Mouse (Mus musculus) stomach, postnatal 0 days (tissue): ENCODE results near the gene Sema4b.

Source experiments
- CTCF ChIP-seq: IDR thresholded peaks from 2 replicates; pipeline ENCODE4 v1.5.1; 2016; ENCODE audit warnings: antibody characterized with exemption, low read depth, mild to moderate bottlenecking, moderate library complexity
- EP300 ChIP-seq: optimal IDR thresholded peaks from 2 replicates; pipeline ENCODE3; 2016; ENCODE audit warnings: antibody characterized with exemption

DNA sequence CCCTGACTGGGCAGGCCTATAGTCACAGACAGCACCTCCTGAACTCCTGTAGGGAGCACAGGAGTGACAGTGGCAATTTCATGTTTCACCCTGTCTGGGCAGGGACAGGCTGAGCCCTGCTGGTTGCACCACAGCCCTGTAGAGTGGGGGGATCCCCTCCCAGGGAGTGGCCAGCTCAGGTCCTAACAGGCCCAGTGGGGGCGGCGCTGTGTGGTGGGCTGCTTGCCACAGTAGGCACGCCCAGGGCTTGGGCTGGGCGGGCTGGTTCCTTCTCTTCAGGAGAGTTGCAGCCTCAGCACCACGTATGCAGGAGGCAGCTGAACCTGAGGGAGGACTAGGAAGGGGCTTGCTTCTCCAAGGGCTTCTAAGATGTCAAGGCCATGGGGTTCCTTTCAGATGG lies 4.8 kb downstream of the Sema4b start:
- TF ChIP-seq CTCF (peak; percentile 28; the same call in 1 of the 2 replicates), EP300 (no peak)
